Mouse (Mus musculus): ENCODE data around the gene Timd4. TPM values are rescaled to one million over a fixed set of nuclear protein-coding genes. Genes with fewer than 3 reads are reported as not detected.

Timd4 gene
- polyA plus RNA-seq, 1 experiment from 2014 or later, result 5.4 TPM

GRCm38 (mm10) chr11:46864809-46865208, 54.2 kb downstream of the Timd4 start:
- Histone ChIP-seq H3K27me3 (no peaks in the 10 kb centered on the region), H3K4me2 (no peak overlapping the region), H3K4me3 (replicated peaks) (no peak overlapping the region), H3K36me3 (no peaks in the 10 kb centered on the region), H3K9ac (no peak overlapping the region), H3K4me1 (replicated peaks) (no peaks in the 10 kb centered on the region), H3K27ac (no peak overlapping the region), H3K9me3 (replicated peaks) (no peaks in the 10 kb centered on the region)
- DNase-seq, result no peak
- no peak for ATAC-seq (ENCODE audit: low read depth)
- 76% methylated on average over 1 of the region's 1 CpGs for WGBS (ENCODE audit: insufficient replicate concordance)

- H3K9ac ChIP-seq, result no peak overlapping the region
- 62% methylated on average over 7 of the region's 7 CpGs for WGBS (ENCODE audit: insufficient replicate concordance)
- H3K9me3 ChIP-seq (replicated peaks), result no peaks in the 10 kb centered on the region
- H3K27ac ChIP-seq, result no peak overlapping the region
- no peak overlapping the region for H3K4me3 ChIP-seq (replicated peaks)
- H3K27me3 ChIP-seq, result no peaks in the 10 kb centered on the region
- DNase-seq (no peak), ATAC-seq (ENCODE audit: low read depth) (no peak)
- no peak overlapping the region for H3K4me2 ChIP-seq
- H3K4me1 ChIP-seq (replicated peaks), result no peaks in the 10 kb centered on the region
- no peaks in the 10 kb centered on the region for H3K36me3 ChIP-seq
These were observed 58.0 kb downstream of the Timd4 start for GRCm38 (mm10) chr11:46868594-46868993.

GRCm38 (mm10) chr11:46875774-46876173, 65.2 kb downstream of the Timd4 start:
- Histone ChIP-seq H3K4me3 (replicated peaks) (no peak overlapping the region), H3K36me3 (no peaks in the 10 kb centered on the region), H3K4me1 (replicated peaks) (no peaks in the 10 kb centered on the region), H3K9ac (no peak overlapping the region), H3K4me2 (no peak overlapping the region), H3K9me3 (replicated peaks) (no peaks in the 10 kb centered on the region), H3K27ac (no peak overlapping the region), H3K27me3 (no peaks in the 10 kb centered on the region)
- DNase-seq (no peak), ATAC-seq (ENCODE audit: low read depth) (no peak)
- 48% methylated on average over 1 of the region's 1 CpGs for WGBS (ENCODE audit: insufficient replicate concordance)

- 57% methylated on average over 2 of the region's 2 CpGs for WGBS (ENCODE audit: insufficient replicate concordance)
- Histone ChIP-seq H3K4me3 (replicated peaks) (no peak overlapping the region), H3K9me3 (replicated peaks) (no peaks in the 10 kb centered on the region), H3K4me2 (no peak overlapping the region), H3K4me1 (replicated peaks) (no peaks in the 10 kb centered on the region), H3K27me3 (no peaks in the 10 kb centered on the region), H3K36me3 (no peaks in the 10 kb centered on the region), H3K27ac (no peak overlapping the region), H3K9ac (no peak overlapping the region)
- ATAC-seq (ENCODE audit: low read depth) (no peak), DNase-seq (no peak)
These were observed 71.9 kb downstream of the Timd4 start for GRCm38 (mm10) chr11:46882456-46882855.

GRCm38 (mm10) chr11:46889093-46889492, 78.5 kb downstream of the Timd4 start:
- Histone ChIP-seq H3K36me3 (no peaks in the 10 kb centered on the region), H3K4me2 (no peak overlapping the region), H3K4me1 (replicated peaks) (no peaks in the 10 kb centered on the region), H3K27me3 (no peaks in the 10 kb centered on the region), H3K9me3 (replicated peaks) (no peaks in the 10 kb centered on the region), H3K9ac (no peak overlapping the region), H3K27ac (no peak overlapping the region), H3K4me3 (replicated peaks) (no peak overlapping the region)
- DNase-seq (no peak), ATAC-seq (ENCODE audit: low read depth) (no peak)
- 71% methylated on average over 3 of the region's 3 CpGs for WGBS (ENCODE audit: insufficient replicate concordance)

Other genes with a start within 250 kb of the Timd4 start
- not detected in 2 replicates for gene BC053393, start 239.3 kb upstream of the Timd4 start, polyA plus RNA-seq (2015; fragmentation: Nextera tagmentation; extraction: Ambion mirVana)
- gene Dppa1, start 181.5 kb upstream of the Timd4 start, polyA plus RNA-seq (2015; fragmentation: Nextera tagmentation; extraction: Ambion mirVana), result not detected in 2 replicates
- 19.6 and 21.3 TPM in 2 replicates for gene Timd2, start 103.7 kb upstream of the Timd4 start, polyA plus RNA-seq (2015; fragmentation: Nextera tagmentation; extraction: Ambion mirVana)
- not detected in 2 replicates for gene Havcr1, start 75.7 kb upstream of the Timd4 start, polyA plus RNA-seq (2015; fragmentation: Nextera tagmentation; extraction: Ambion mirVana)

Measured in liver, embryonic 13.5 days (tissue).